Mouse (Mus musculus) small intestine, adult 2 months (tissue): ENCODE measurements around the gene Tsen34.

Experiments
- CTCF ChIP-seq: fragments of 200-500 bp; IDR thresholded peaks from 2 replicates; pipeline ENCODE4 v1.5.1; 2012; ENCODE audit warnings: low read depth, mild to moderate bottlenecking, control low read depth, inconsistent platforms, low read length, moderate library complexity, mixed read lengths; ENCODE audit not compliant: insufficient replicate concordance, insufficient read length; ENCODE audit errors: extremely low read depth
- POLR2A ChIP-seq: fragments of 200-500 bp; IDR thresholded peaks from 2 replicates; pipeline ENCODE4 v1.6.1; 2012; ENCODE audit warnings: low read depth, mild to moderate bottlenecking, control low read depth, inconsistent platforms, low read length, moderate library complexity

DNA sequence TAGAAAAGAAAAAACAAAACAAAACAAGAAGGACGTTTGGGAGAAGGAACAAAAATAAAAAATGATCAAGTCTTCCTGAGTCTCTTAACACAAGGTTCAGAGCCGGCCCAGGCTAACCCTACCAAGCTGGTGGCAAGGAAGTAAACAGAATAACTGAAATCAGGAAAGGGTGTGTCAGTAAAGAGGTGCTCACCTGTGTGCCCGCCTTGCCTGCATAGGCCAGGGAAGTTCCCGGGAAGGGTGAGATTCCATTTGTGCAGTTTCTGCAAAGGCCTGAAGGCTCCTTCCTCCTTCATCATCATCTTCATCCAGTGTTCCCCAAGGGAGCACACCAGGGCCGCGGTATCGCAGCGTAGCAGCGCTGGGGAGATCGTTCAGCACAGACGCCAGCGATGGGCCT lies 16.3 kb upstream of the Tsen34 start:
- TF ChIP-seq CTCF (no peak), POLR2A (no peak)
